Mouse (Mus musculus): ENCODE measurements at regions not wholly inside any gene's neighbourhood (a gene's known extent, or its start where the extent isn't known, plus 50 kb on each side); places are given as distances from the start of the nearest gene placed in this dataset.

DNA sequence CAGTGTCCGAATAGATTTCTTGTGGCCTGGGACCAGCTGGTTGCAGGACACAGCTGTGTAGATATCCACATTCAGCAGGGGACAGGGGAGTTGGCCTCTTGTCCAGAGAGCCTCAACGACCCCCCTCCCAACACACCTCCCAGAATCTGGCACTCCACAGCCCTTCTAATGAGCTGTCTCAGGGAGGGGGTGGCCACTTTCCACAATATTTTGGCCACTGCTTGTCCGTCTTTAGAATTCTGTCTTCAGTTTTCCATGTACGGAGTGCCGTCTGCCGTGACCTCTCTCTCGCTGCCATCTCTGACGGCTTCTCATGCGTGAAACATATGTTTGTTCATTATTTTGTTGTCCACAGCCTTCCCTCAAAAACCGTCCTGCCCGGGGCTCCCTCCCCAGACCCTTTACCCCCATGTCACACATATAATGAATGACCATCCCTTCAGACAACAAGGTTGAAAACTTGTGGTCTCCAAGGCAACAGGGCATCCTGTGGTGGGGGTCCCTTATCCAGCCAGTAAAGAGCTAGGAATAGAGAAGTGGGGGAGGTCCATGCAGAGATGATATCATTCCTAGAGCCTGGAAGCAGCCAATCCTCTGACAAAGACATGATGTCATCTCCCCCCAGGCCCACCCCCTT, 200.3 kb downstream of the Sox9 start:
- WGBS = 62% methylated on average over 11 of the region's 11 CpGs
- Histone ChIP-seq H3K9ac (ENCODE audit: low read length) (no peak overlapping the region), H3K27ac (ENCODE audit: low read length) (no peak overlapping the region), H3K4me2 (ENCODE audit: low read depth, low read length) (no peak overlapping the region), H3K36me3 (ENCODE audit: control insufficient read depth, insufficient read depth) (no peaks in the 10 kb centered on the region), H3K27me3 (ENCODE audit: control insufficient read depth, insufficient read depth, low read length) (peaks cover 14% of the 10 kb centered on the region), H3K4me3 (ENCODE audit: low read length) (no peak overlapping the region), H3K9me3 (replicated peaks; ENCODE audit: control insufficient read depth, low read length) (no peaks in the 10 kb centered on the region), H3K4me1 (ENCODE audit: control insufficient read depth, insufficient read depth, low read length) (peaks cover 13% of the 10 kb centered on the region)
- no peak for ATAC-seq (replicated peaks; ENCODE audit: extremely low read depth, insufficient read depth, low FRiP score)

DNA sequence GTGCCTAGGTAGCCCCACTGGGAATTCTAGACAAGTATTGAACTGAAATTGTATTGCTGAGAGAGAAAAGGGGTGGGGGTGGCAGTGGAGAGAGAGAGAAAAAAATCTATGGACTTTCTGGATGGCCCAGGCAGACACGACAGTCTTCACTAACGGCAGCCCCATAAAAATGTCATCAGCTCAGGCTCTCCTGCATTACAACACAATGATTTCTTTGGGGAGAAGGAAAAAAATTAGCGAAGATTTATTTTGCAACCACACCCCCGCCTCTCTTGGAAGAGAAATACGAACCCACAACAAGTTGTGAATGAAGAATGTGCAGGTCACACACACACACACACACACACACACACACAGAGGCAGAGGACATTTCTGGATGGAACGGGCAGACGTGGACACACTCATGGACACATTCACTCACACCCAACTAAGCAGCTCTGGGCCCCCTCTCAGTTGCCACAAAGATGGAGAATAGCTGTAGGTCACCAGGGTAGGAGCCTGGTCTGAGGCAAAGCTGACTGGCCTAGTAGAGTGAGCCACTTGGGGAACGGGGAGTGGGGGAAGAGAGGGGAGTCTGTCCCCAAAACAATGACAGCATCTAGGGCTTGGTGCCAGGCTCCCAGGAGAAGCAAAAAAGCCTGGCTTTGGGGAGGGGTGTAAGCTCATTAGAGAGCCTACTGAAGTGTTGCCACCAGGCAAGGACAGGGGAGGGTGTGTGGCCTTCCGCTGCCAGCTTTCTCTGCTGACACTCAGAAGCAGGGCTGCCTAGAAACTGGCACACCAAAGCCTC, 201.0 kb downstream of the Sox9 start:
- Histone ChIP-seq H3K4me3 (ENCODE audit: low read length) (no peak overlapping the region), H3K36me3 (ENCODE audit: control insufficient read depth, insufficient read depth) (no peaks in the 10 kb centered on the region), H3K9me3 (replicated peaks; ENCODE audit: control insufficient read depth, low read length) (no peaks in the 10 kb centered on the region), H3K4me1 (ENCODE audit: control insufficient read depth, insufficient read depth, low read length) (peaks cover 10% of the 10 kb centered on the region), H3K27ac (ENCODE audit: low read length) (no peak overlapping the region), H3K27me3 (ENCODE audit: control insufficient read depth, insufficient read depth, low read length) (peaks cover 8% of the 10 kb centered on the region), H3K4me2 (ENCODE audit: low read depth, low read length) (no peak overlapping the region), H3K9ac (ENCODE audit: low read length) (no peak overlapping the region)
- WGBS = 68% methylated on average over 9 of the region's 9 CpGs
- ATAC-seq (replicated peaks; ENCODE audit: extremely low read depth, insufficient read depth, low FRiP score) = no peak

DNA sequence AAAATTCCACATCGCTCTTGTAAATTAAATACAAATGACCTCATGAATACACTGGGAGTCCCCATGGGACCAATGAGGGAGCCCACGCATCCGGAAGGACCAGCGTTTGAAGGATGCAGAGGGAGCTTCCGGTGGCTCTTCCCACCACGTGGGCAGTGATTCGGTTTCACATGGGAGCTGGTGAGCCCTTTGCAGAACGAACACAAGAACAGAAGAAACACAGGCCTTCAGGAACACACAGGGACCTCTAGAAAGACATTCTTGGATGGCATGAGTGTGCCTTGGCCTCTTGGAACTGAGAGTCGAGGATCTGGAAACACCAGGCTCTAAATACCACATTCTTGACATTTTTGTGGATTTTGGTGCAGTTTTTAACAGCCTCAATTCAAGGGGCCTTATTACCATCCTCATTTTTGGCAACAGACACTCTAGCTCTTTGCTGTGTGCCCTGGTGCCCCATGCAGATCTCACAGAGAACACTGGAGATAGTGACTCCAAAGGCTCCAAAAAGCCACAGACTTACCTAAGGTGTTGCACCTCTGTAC, 204.1 kb downstream of the Sox9 start:
- Histone ChIP-seq H3K9me3 (replicated peaks; ENCODE audit: control insufficient read depth, low read length) (no peaks in the 10 kb centered on the region), H3K4me3 (ENCODE audit: low read length) (no peak overlapping the region), H3K4me1 (ENCODE audit: control insufficient read depth, insufficient read depth, low read length) (peaks cover 7% of the 10 kb centered on the region; the same call in 1 of the 2 replicates), H3K36me3 (ENCODE audit: control insufficient read depth, insufficient read depth) (no peaks in the 10 kb centered on the region), H3K9ac (ENCODE audit: low read length) (no peak overlapping the region), H3K27me3 (ENCODE audit: control insufficient read depth, insufficient read depth, low read length) (peaks cover 3% of the 10 kb centered on the region; the same call in 1 of the 2 replicates), H3K27ac (ENCODE audit: low read length) (no peak overlapping the region), H3K4me2 (ENCODE audit: low read depth, low read length) (no peak overlapping the region)
- 79% methylated on average over 9 of the region's 9 CpGs for WGBS
- no peak for ATAC-seq (replicated peaks; ENCODE audit: extremely low read depth, insufficient read depth, low FRiP score)

DNA sequence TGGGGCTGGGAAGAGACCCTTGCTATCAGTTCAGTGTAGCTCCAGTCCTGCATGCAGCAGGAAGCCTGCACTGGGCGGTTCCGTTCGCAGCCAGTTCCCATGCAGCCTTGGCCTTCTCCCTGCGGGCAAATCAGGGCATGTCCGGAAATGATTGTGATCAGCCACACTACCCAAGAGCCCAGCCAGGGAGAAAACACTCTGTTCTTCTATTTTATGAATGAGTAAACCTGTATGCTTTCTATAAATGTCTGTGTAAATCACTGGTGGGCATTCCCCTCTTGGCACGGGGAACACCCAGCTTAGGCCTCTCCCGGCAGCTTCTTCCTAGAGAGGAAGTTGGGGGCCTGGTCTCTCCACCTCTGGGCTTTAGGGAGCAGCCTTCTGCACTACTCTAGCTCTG, 205.8 kb downstream of the Sox9 start:
- Histone ChIP-seq H3K27me3 (ENCODE audit: control insufficient read depth, insufficient read depth, low read length) (peaks cover 3% of the 10 kb centered on the region; the same call in 1 of the 2 replicates), H3K9me3 (replicated peaks; ENCODE audit: control insufficient read depth, low read length) (no peaks in the 10 kb centered on the region), H3K4me1 (ENCODE audit: control insufficient read depth, insufficient read depth, low read length) (peaks cover 7% of the 10 kb centered on the region; the same call in 1 of the 2 replicates), H3K9ac (ENCODE audit: low read length) (no peak overlapping the region), H3K36me3 (ENCODE audit: control insufficient read depth, insufficient read depth) (no peaks in the 10 kb centered on the region), H3K27ac (ENCODE audit: low read length) (no peak overlapping the region), H3K4me3 (ENCODE audit: low read length) (no peak overlapping the region), H3K4me2 (ENCODE audit: low read depth, low read length) (no peak overlapping the region)
- WGBS = 66% methylated on average over 7 of the region's 7 CpGs
- no peak for ATAC-seq (replicated peaks; ENCODE audit: extremely low read depth, insufficient read depth, low FRiP score)

DNA sequence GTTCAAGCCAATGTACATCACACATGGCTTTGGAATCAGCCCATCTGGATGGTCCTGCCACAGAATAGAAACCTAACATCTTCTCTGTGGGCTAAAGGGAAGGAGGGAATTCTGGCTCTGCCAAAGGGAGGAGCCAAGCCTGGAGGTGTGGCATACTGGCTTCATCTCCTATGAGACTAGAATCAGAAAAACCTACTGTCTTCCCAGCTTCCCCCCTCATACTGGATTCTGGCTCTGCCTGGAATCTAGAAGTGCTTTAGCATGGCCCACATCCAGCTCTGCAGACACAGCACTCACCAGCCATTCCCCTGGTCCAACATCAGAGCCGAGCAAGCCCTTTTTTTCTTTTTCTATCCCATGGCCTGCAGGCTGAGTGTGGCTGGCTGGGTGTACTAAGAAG, 206.9 kb downstream of the Sox9 start:
- no peak for ATAC-seq (replicated peaks; ENCODE audit: extremely low read depth, insufficient read depth, low FRiP score)
- Histone ChIP-seq H3K4me2 (ENCODE audit: low read depth, low read length) (no peak overlapping the region), H3K9me3 (replicated peaks; ENCODE audit: control insufficient read depth, low read length) (no peaks in the 10 kb centered on the region), H3K27ac (ENCODE audit: low read length) (no peak overlapping the region), H3K9ac (ENCODE audit: low read length) (no peak overlapping the region), H3K4me3 (ENCODE audit: low read length) (no peak overlapping the region), H3K4me1 (ENCODE audit: control insufficient read depth, insufficient read depth, low read length) (peaks cover 7% of the 10 kb centered on the region; the same call in 1 of the 2 replicates), H3K36me3 (ENCODE audit: control insufficient read depth, insufficient read depth) (no peaks in the 10 kb centered on the region), H3K27me3 (ENCODE audit: control insufficient read depth, insufficient read depth, low read length) (peaks cover 3% of the 10 kb centered on the region; the same call in 1 of the 2 replicates)
- WGBS = 53% methylated on average over 1 of the region's 1 CpGs

DNA sequence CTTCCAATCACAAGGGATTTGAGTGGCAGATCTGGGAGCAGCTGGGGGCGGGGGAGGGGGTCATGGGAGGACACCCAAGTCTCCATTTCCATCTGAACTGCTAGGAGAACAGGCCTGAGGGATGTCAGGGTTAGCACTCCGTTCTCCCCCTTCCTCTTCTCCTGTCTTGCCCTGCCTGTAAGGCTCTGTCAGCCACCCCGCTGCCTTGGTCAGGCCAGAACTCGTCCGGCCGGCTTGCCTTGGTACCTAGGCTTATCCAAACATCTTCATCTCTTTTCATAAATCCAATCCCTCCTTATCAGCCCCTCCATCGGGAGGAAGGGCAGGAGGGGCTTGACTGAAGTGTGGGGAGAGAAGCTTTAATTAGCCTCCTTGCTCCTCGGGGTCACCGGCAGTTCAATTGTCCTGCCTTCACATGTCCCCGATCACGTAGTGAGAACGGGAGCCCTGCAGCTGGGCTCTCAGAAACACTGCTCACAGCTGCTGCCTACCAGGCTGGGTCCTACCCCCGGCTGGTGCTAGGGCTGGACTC, 208.0 kb downstream of the Sox9 start:
- no peaks in the 10 kb centered on the region for H3K36me3 ChIP-seq (ENCODE audit: control insufficient read depth, insufficient read depth)
- no peak overlapping the region for H3K4me3 ChIP-seq (ENCODE audit: low read length)
- peaks cover 3% of the 10 kb centered on the region; the same call in 1 of the 2 replicates for H3K27me3 ChIP-seq (ENCODE audit: control insufficient read depth, insufficient read depth, low read length)
- no peak for ATAC-seq (replicated peaks; ENCODE audit: extremely low read depth, insufficient read depth, low FRiP score)
- no peak overlapping the region; the same call in 1 of the 2 replicates for H3K9ac ChIP-seq (ENCODE audit: low read length)
- H3K4me2 ChIP-seq (ENCODE audit: low read depth, low read length) = no peak overlapping the region
- 33% methylated on average over 13 of the region's 13 CpGs for WGBS
- no peaks in the 10 kb centered on the region for H3K9me3 ChIP-seq (replicated peaks; ENCODE audit: control insufficient read depth, low read length)
- H3K27ac ChIP-seq (ENCODE audit: low read length) = no peak overlapping the region
- peaks cover 7% of the 10 kb centered on the region; the same call in 1 of the 2 replicates for H3K4me1 ChIP-seq (ENCODE audit: control insufficient read depth, insufficient read depth, low read length)

DNA sequence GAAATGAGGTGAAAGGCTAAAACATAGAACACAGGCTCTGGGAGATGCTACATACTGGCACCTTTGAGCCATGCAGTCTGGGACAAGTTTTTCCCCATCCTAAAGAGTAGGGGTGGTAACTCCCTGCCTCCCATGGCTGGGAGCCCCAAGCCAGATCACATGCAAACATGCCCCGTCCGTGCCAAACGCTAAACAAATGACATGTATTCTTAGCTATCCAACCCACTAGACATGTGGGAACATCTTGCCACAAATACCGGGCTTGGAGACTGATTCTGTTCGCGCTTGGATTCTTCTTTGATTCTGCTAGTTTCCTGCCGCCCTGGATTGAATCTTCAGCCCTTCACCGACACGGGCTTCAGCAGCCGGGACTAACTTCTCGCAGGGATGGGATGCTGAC, 208.7 kb downstream of the Sox9 start:
- 83% methylated on average over 11 of the region's 11 CpGs for WGBS
- peaks cover 7% of the 10 kb centered on the region; the same call in 1 of the 2 replicates for H3K4me1 ChIP-seq (ENCODE audit: control insufficient read depth, insufficient read depth, low read length)
- H3K9ac ChIP-seq (ENCODE audit: low read length) = no peak overlapping the region
- no peak overlapping the region for H3K4me2 ChIP-seq (ENCODE audit: low read depth, low read length)
- no peaks in the 10 kb centered on the region for H3K36me3 ChIP-seq (ENCODE audit: control insufficient read depth, insufficient read depth)
- no peak overlapping the region for H3K27ac ChIP-seq (ENCODE audit: low read length)
- no peak for ATAC-seq (replicated peaks; ENCODE audit: extremely low read depth, insufficient read depth, low FRiP score)
- no peaks in the 10 kb centered on the region for H3K27me3 ChIP-seq (ENCODE audit: control insufficient read depth, insufficient read depth, low read length)
- no peaks in the 10 kb centered on the region for H3K9me3 ChIP-seq (replicated peaks; ENCODE audit: control insufficient read depth, low read length)
- no peak overlapping the region for H3K4me3 ChIP-seq (ENCODE audit: low read length)

DNA sequence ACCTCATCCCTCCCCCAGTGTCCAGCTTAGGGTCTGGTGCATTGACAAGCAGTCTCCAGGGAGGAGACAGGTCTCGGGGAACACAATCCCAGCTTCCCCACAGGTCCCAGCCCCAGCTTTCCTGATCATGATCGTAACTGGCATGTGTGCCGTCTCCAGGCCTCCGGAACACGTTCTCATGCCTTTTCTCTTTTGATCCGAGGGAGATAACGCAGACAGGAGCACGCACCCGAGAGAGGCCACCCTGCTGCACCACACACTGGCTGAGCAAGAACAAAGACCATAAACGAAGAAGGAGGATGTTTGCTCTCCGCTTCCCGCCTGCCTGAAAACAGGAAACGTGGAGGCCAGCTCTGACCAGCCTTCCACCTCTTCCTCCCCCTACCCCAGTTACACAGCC, 209.8 kb downstream of the Sox9 start:
- Histone ChIP-seq H3K4me1 (ENCODE audit: control insufficient read depth, insufficient read depth, low read length) (peaks cover 7% of the 10 kb centered on the region; the same call in 1 of the 2 replicates), H3K4me3 (ENCODE audit: low read length) (no peak overlapping the region), H3K9me3 (replicated peaks; ENCODE audit: control insufficient read depth, low read length) (no peaks in the 10 kb centered on the region), H3K27me3 (ENCODE audit: control insufficient read depth, insufficient read depth, low read length) (no peaks in the 10 kb centered on the region), H3K27ac (ENCODE audit: low read length) (no peak overlapping the region), H3K9ac (ENCODE audit: low read length) (no peak overlapping the region), H3K4me2 (ENCODE audit: low read depth, low read length) (no peak overlapping the region), H3K36me3 (ENCODE audit: control insufficient read depth, insufficient read depth) (no peaks in the 10 kb centered on the region)
- 49% methylated on average over 13 of the region's 13 CpGs for WGBS
- no peak for ATAC-seq (replicated peaks; ENCODE audit: extremely low read depth, insufficient read depth, low FRiP score)

Measured in heart, embryonic 16.5 days (tissue).